In genomic region chr14:3209367-3209766, GRCm38 (mm10) we compare ENCODE assay signal across 15 mouse cellular contexts. TPM values are rescaled to one million over a fixed set of nuclear protein-coding genes. Genes with fewer than 3 reads are reported as not detected.
DNase-seq lines count a peak whose midpoint lies in the region; ATAC-seq and TF ChIP-seq lines count a peak whose summit lies in the region.
"Not testable (repeated sequence)": the region's sequence is repeated elsewhere in the genome, so short reads cannot be mapped to it uniquely, and the experiment has no call there.
"Had no signal": no experiment of that assay in that cellular context is flagged by ENCODE, and none has a peak within 500 bp of the region (broad histone marks: within the 10 kb centered on the region; RNA-seq: fewer than 3 reads in every experiment).

No protein-coding gene starts in this region.

- ATAC-seq in forebrain, embryonic 14.5 days; kidney, postnatal 0 days (replicated peaks; ENCODE audit: low FRiP score, low read depth); midbrain, embryonic 16.5 days: not testable (repeated sequence)

- H3K4me1 ChIP-seq in forebrain, embryonic 14.5 days (ENCODE audit: control insufficient read depth, insufficient read depth, low read length); kidney, postnatal 0 days (replicated peaks; ENCODE audit: insufficient read depth, low read length); midbrain, embryonic 16.5 days (ENCODE audit: control insufficient read depth, insufficient read depth, low read length): not testable (repeated sequence)

- H3K9ac ChIP-seq in forebrain, embryonic 14.5 days (ENCODE audit: low read length); kidney, postnatal 0 days (ENCODE audit: low read depth, low read length); midbrain, embryonic 16.5 days (ENCODE audit: low read depth, low read length): not testable (repeated sequence)

- intact Hi-C loops in heart, postnatal 14 days (cut with DNase I): not testable (repeated sequence)

- 8% methylated on average over 9 of the region's 11 CpGs for WGBS in forebrain, embryonic 14.5 days
- 14% methylated on average over 9 of the region's 11 CpGs for WGBS in kidney, postnatal 0 days
- WGBS in midbrain, embryonic 16.5 days: 13% methylated on average over 9 of the region's 11 CpGs

- not testable (repeated sequence) for H3K27me3 ChIP-seq in forebrain, embryonic 14.5 days (replicated peaks; ENCODE audit: control insufficient read depth, insufficient read depth, low read length); kidney, postnatal 0 days (ENCODE audit: insufficient read depth, low read length); midbrain, embryonic 16.5 days (ENCODE audit: control insufficient read depth, insufficient read depth, low read depth, low read length)

- not testable (repeated sequence) for H3K9me3 ChIP-seq in forebrain, embryonic 14.5 days (replicated peaks; ENCODE audit: control insufficient read depth, low read length); kidney, postnatal 0 days (replicated peaks; ENCODE audit: low read length); midbrain, embryonic 16.5 days (replicated peaks; ENCODE audit: control insufficient read depth, low read length, poor library complexity, severe bottlenecking)

- not testable (repeated sequence) for H3K4me2 ChIP-seq in forebrain, embryonic 14.5 days (ENCODE audit: low read length); kidney, postnatal 0 days (ENCODE audit: low read length)
- H3K4me2 ChIP-seq in midbrain, embryonic 16.5 days (ENCODE audit: low read length): peak overlapping the region; percentile 32

- peak; percentile 57 for TF ChIP-seq CTCF in kidney, postnatal 0 days (IDR thresholded peaks at IDR 0.05; ENCODE audit: low read depth)

- not testable (repeated sequence) for H3K4me3 ChIP-seq in forebrain, embryonic 14.5 days (ENCODE audit: low read depth, low read length); kidney, postnatal 0 days (replicated peaks; ENCODE audit: low read depth, low read length); midbrain, embryonic 16.5 days (ENCODE audit: low read depth, low read length)

- not testable (repeated sequence) for H3K36me3 ChIP-seq in forebrain, embryonic 14.5 days (ENCODE audit: control insufficient read depth, insufficient read depth, low read length); kidney, postnatal 0 days (ENCODE audit: insufficient read depth, low read length); midbrain, embryonic 16.5 days (ENCODE audit: control insufficient read depth, insufficient read depth, low read length)

- DNase-seq in R1 (ENCODE audit: low read depth, low spot score) (peak; percentile 37), liver (peak; percentile 2)
- peak; percentile 15 to 16 for DNase-seq in cerebellum, postnatal 36 days
- DNase-seq in forebrain, embryonic 14.5 days (ENCODE audit: low spot score): peak; percentile 63
- peak; percentile 1 to 10 for DNase-seq in heart, postnatal 14 days
- peak; percentile 9 for DNase-seq in kidney, postnatal 0 days (ENCODE audit: low spot score)
- DNase-seq in right cerebral cortex, postnatal 4 days: peak; percentile 21

- not testable (repeated sequence) for H3K27ac ChIP-seq in forebrain, embryonic 14.5 days (ENCODE audit: low read depth, low read length); kidney, postnatal 0 days; midbrain, embryonic 16.5 days (ENCODE audit: low read length)

RNA-seq across cellular contexts. Expression of gene D830030K20Rik, which starts 1.1 kb away (rescaled TPM):
- 12.8 and 14.3 TPM in 2 replicates for polyA plus RNA-seq in forebrain, embryonic 14.5 days (2014; fragmentation: Nextera tagmentation; extraction: Ambion mirVana)
- total RNA-seq in heart, postnatal 14 days (2021): 1 to 10 TPM; 3.0 to 4.2 TPM
- polyA plus RNA-seq in kidney, postnatal 0 days (2015; fragmentation: Nextera tagmentation; extraction: Ambion mirVana): 3.1 and 3.5 TPM in 2 replicates
- polyA plus RNA-seq in midbrain, embryonic 16.5 days (2015; fragmentation: Nextera tagmentation; extraction: Ambion mirVana): 34.8 and 37.8 TPM in 2 replicates
- total RNA-seq: adrenal gland, adult 2 months had no signal

RNA-seq across cellular contexts. Expression of gene Gm5795, which starts 21.3 kb away (rescaled TPM):
- polyA plus RNA-seq in forebrain, embryonic 14.5 days (2014; fragmentation: Nextera tagmentation; extraction: Ambion mirVana): not detected in 2 replicates
- total RNA-seq in heart, postnatal 14 days (2021): not detected
- polyA plus RNA-seq in kidney, postnatal 0 days (2015; fragmentation: Nextera tagmentation; extraction: Ambion mirVana): not detected in 2 replicates
- polyA plus RNA-seq in midbrain, embryonic 16.5 days (2015; fragmentation: Nextera tagmentation; extraction: Ambion mirVana): 0.20 TPM in 1 of 2 replicates, not detected in the other
- total RNA-seq: adrenal gland, adult 2 months; gastrocnemius, postnatal 10 days; heart, postnatal 36 days had no signal
- polyA plus RNA-seq: adrenal gland, adult 2 months; kidney, embryonic 16.5 days; liver, embryonic 16.5 days; midbrain, embryonic 12.5 days; thymus, adult 2 months had no signal

Comparison
In these comparisons a context has a peak if more than half of its experiments do, and no peak if none do; other contexts are left out.
1. DNase-seq: peak in every context shown above with its lines; median percentile 63 in forebrain, embryonic 14.5 days; 37 in R1; 21 in right cerebral cortex, postnatal 4 days; 16 in cerebellum, postnatal 36 days; 9 in kidney, postnatal 0 days; 6 in heart, postnatal 14 days; 2 in liver.